7 mouse cellular contexts compared by ENCODE assay signal in the genomic region with DNA sequence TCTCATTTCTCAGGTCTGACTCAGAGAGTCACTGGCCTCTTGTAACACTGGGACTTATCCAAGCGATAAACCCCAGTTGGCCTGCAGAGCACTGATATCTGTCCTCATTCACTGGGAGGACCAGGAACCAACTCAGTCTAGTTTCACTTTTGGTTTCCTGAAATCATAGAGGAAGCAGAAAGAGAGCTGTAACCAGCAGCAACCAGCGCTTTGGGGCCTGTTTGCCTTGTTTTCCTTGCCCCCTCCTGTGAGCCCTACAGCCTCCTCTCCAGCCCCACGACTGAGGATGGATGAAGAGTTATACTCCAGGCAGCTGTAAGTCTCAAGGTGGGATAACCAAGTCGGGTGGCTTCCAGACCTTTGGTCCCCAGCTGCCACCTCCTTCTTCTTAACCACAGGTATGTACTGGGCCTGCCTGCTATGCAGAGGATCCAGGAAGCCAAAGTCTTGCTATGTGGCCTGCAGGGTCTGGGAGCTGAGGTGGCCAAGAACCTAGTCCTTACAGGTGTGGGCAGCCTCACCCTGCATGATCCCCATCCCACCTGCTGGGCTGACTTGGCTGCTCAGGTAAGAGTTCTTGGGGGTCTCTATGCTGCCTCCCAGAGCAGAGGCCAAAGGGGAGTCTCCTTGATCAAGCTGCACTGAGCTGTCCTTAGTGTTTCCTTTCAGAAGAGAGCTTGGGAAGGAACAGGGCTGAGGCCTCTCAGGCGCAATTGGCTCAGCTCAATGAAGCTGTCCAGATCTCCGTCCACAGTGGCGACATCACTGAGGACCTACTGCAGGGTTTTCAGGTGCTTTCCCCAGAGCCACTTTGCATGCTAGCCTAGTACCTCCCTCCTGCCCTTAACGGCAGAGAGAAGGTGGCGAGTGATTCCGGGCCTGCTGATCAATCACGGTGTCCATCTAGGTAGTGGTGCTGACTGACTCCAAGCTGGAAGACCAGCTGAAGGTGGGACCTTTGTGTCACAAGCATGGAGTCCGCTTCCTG. TPM values are rescaled to one million over a fixed set of nuclear protein-coding genes. Genes with fewer than 3 reads are reported as not detected.
DNase-seq lines count a peak whose midpoint lies in the region; ATAC-seq and TF ChIP-seq lines count a peak whose summit lies in the region.

A gene (plus strand): TSS at position 107 of the 988 bp plus-strand sequence.

- peaks cover 16% of the 10 kb centered on the region for H3K4me1 ChIP-seq in embryonic facial prominence, embryonic 15.5 days
- peaks cover 18% of the 10 kb centered on the region for H3K4me1 ChIP-seq in intestine, embryonic 16.5 days (ENCODE audit: control insufficient read depth, insufficient read depth, low read length)
- H3K4me1 ChIP-seq in liver, postnatal 0 days (ENCODE audit: insufficient read depth) = peaks cover 76% of the 10 kb centered on the region
- H3K4me1 ChIP-seq in stomach, embryonic 16.5 days (ENCODE audit: control insufficient read depth, insufficient read depth, low read length) = peaks cover 13% of the 10 kb centered on the region

- H3K4me2 ChIP-seq in embryonic facial prominence, embryonic 15.5 days (replicated peaks) = no peak within 1 kb of the TSS
- H3K4me2 ChIP-seq in intestine, embryonic 16.5 days (ENCODE audit: low read depth, low read length) = peak within 1 kb of the TSS; percentile 61
- peak within 1 kb of the TSS; percentile 92 for H3K4me2 ChIP-seq in liver, postnatal 0 days (ENCODE audit: low read depth, low read length)
- peak within 1 kb of the TSS; percentile 38 for H3K4me2 ChIP-seq in stomach, embryonic 16.5 days (ENCODE audit: low read depth, low read length)

- peak; percentile 82 for DNase-seq in CD4-positive helper T cell, adult 2 months (ENCODE audit: low read depth, low spot score)
- DNase-seq in MEL-GATA-1-ER (ENCODE audit: extremely low read depth, low read depth) = peak; percentile 98
- DNase-seq in liver, postnatal 0 days = peak; percentile 72
- no peak for DNase-seq in cerebellum, adult 8-10 months

- TF ChIP-seq CTCF in liver, postnatal 0 days (IDR thresholded peaks at IDR 0.05; ENCODE audit: low read depth) = no peak

- H3K4me3 ChIP-seq in embryonic facial prominence, embryonic 15.5 days (replicated peaks) = no peak within 1 kb of the TSS
- H3K4me3 ChIP-seq in intestine, embryonic 16.5 days (ENCODE audit: low read length) = peak within 1 kb of the TSS; percentile 43
- peak within 1 kb of the TSS; percentile 73 for H3K4me3 ChIP-seq in liver, postnatal 0 days (ENCODE audit: low read depth, low read length)
- peak within 1 kb of the TSS; percentile 34 for H3K4me3 ChIP-seq in stomach, embryonic 16.5 days (replicated peaks; ENCODE audit: low read length)

- no peaks in the 10 kb centered on the region for H3K9me3 ChIP-seq in embryonic facial prominence, embryonic 15.5 days (replicated peaks)
- H3K9me3 ChIP-seq in intestine, embryonic 16.5 days (ENCODE audit: control insufficient read depth, low read length) = no peaks in the 10 kb centered on the region
- H3K9me3 ChIP-seq in liver, postnatal 0 days (ENCODE audit: low read length) = no peaks in the 10 kb centered on the region
- H3K9me3 ChIP-seq in stomach, embryonic 16.5 days (replicated peaks; ENCODE audit: control insufficient read depth, low read length) = no peaks in the 10 kb centered on the region

- H3K36me3 ChIP-seq in embryonic facial prominence, embryonic 15.5 days = peaks cover 10% of the 10 kb centered on the region; the same call in 1 of the 2 replicates
- no peaks in the 10 kb centered on the region for H3K36me3 ChIP-seq in intestine, embryonic 16.5 days (ENCODE audit: control insufficient read depth, insufficient read depth, low read length)
- peaks cover 43% of the 10 kb centered on the region for H3K36me3 ChIP-seq in liver, postnatal 0 days (replicated peaks; ENCODE audit: insufficient read depth, low read length)
- H3K36me3 ChIP-seq in stomach, embryonic 16.5 days (ENCODE audit: control insufficient read depth, insufficient read depth, low read length) = no peaks in the 10 kb centered on the region

- peak within 1 kb of the TSS; percentile 35 for H3K27ac ChIP-seq in embryonic facial prominence, embryonic 15.5 days (replicated peaks)
- peak within 1 kb of the TSS; percentile 87 for H3K27ac ChIP-seq in intestine, embryonic 16.5 days (ENCODE audit: low read length)
- peak within 1 kb of the TSS; percentile 96 for H3K27ac ChIP-seq in liver, postnatal 0 days (ENCODE audit: low read depth)
- H3K27ac ChIP-seq in stomach, embryonic 16.5 days (ENCODE audit: low read length) = peak within 1 kb of the TSS; percentile 83

- no peak for ATAC-seq in embryonic facial prominence, embryonic 15.5 days (ENCODE audit: insufficient number of reproducible peaks, low FRiP score, low TSS enrichment, low read depth)
- peak; percentile 93 for ATAC-seq in intestine, embryonic 16.5 days
- peak; percentile 82 for ATAC-seq in liver, postnatal 0 days
- ATAC-seq in stomach, embryonic 16.5 days (ENCODE audit: insufficient read depth, low FRiP score) = peak; percentile 61; the same call in 1 of the 2 replicates

- peak; percentile 91 for TF ChIP-seq EP300 in liver, postnatal 0 days (IDR thresholded peaks at IDR 0.05; ENCODE audit: low read depth)

- H3K27me3 ChIP-seq in embryonic facial prominence, embryonic 15.5 days = no peaks in the 10 kb centered on the region
- no peaks in the 10 kb centered on the region for H3K27me3 ChIP-seq in intestine, embryonic 16.5 days (replicated peaks; ENCODE audit: control insufficient read depth, insufficient read depth, low read length)
- no peaks in the 10 kb centered on the region for H3K27me3 ChIP-seq in liver, postnatal 0 days (ENCODE audit: insufficient read depth, low read length)
- H3K27me3 ChIP-seq in stomach, embryonic 16.5 days (ENCODE audit: control insufficient read depth, insufficient read depth, low read length) = no peaks in the 10 kb centered on the region

- WGBS in embryonic facial prominence, embryonic 15.5 days = 71% methylated on average over 12 of the region's 12 CpGs
- 61% methylated on average over 12 of the region's 12 CpGs for WGBS in intestine, embryonic 16.5 days
- 46% methylated on average over 12 of the region's 12 CpGs for WGBS in liver, postnatal 0 days (ENCODE audit: insufficient replicate concordance)
- WGBS in stomach, embryonic 16.5 days = 63% methylated on average over 12 of the region's 12 CpGs

- H3K9ac ChIP-seq in embryonic facial prominence, embryonic 15.5 days = no peak within 1 kb of the TSS
- H3K9ac ChIP-seq in intestine, embryonic 16.5 days (ENCODE audit: low read depth, low read length) = peak within 1 kb of the TSS; percentile 66
- H3K9ac ChIP-seq in liver, postnatal 0 days (replicated peaks) = peak within 1 kb of the TSS; percentile 82
- H3K9ac ChIP-seq in stomach, embryonic 16.5 days (ENCODE audit: low read length) = peak within 1 kb of the TSS; percentile 63

RNA-seq across cellular contexts. Expression of the gene that starts here (rescaled TPM):
- polyA plus RNA-seq in embryonic facial prominence, embryonic 15.5 days (2015; fragmentation: Nextera tagmentation; extraction: Ambion mirVana) = 22.4 and 28.0 TPM in 2 replicates
- 32.8 and 35.5 TPM in 2 replicates for polyA plus RNA-seq in intestine, embryonic 16.5 days (2015; fragmentation: Nextera tagmentation; extraction: Ambion mirVana)
- polyA plus RNA-seq in liver, postnatal 0 days (2015; fragmentation: Nextera tagmentation; extraction: Ambion mirVana) = 32.0 and 33.2 TPM in 2 replicates
- polyA plus RNA-seq in stomach, embryonic 16.5 days (2015; fragmentation: Nextera tagmentation; extraction: Ambion mirVana) = 34.8 and 40.0 TPM in 2 replicates

Comparison
In these comparisons a context has a peak if more than half of its experiments do, and no peak if none do; other contexts are left out.
1. H3K27ac ChIP-seq: peak in every context shown above with its lines; median percentile 96 in liver, postnatal 0 days; 87 in intestine, embryonic 16.5 days; 83 in stomach, embryonic 16.5 days; 35 in embryonic facial prominence, embryonic 15.5 days.